Mouse (Mus musculus) olfactory bulb, adult 2 months (tissue): ENCODE measurements around the gene Slc13a3. TPM values are rescaled to one million over a fixed set of nuclear protein-coding genes. Genes with fewer than 3 reads are reported as not detected.
A peak's percentile ranks its signal among the peaks of the same experiment; 100 is the strongest.

Source experiments
- H3K27ac ChIP-seq: fragments of 200-500 bp; 2 replicates; pipeline ENCODE4 v1.5.1; 2012; ENCODE audit warnings: low read depth, low read length; ENCODE audit not compliant: insufficient read depth
- H3K4me1 ChIP-seq: fragments of 200-500 bp; 2 replicates; pipeline ENCODE4 v1.6.1; 2012; ENCODE audit warnings: low read length; ENCODE audit not compliant: control insufficient read depth, insufficient read depth
- H3K4me3 ChIP-seq: fragments of 200-500 bp; 2 replicates; pipeline ENCODE4 v1.5.1; 2012; ENCODE audit warnings: mild to moderate bottlenecking, low read depth, low read length, moderate library complexity; ENCODE audit not compliant: insufficient read depth
- CTCF ChIP-seq: fragments of 200-500 bp; IDR thresholded peaks from 2 replicates; pipeline ENCODE4 v1.5.1; 2012; ENCODE audit warnings: low read depth, mild to moderate bottlenecking, low read length, moderate library complexity; ENCODE audit not compliant: insufficient read depth
- POLR2A ChIP-seq: fragments of 200-500 bp; IDR thresholded peaks from 2 replicates; pipeline ENCODE4 v1.6.1; 2012; ENCODE audit warnings: mild to moderate bottlenecking, low read depth, low read length, moderate library complexity; ENCODE audit not compliant: insufficient read depth
- WGBS: fragments of 180-500 bp; shearing (Covaris S2); methylation state at CpG from one replicate; pipeline ENCODE4 v1.1.7; 2018; 5-methylcytosine and 5-hydroxymethylcytosine counted together
- polyA plus RNA-seq: library from polyadenylated mRNA; stranded (reverse); fragments of >200 nt; gene quantifications from 2 replicates; pipeline ENCODE4 v1.2.4, GENCODE M21; 2012; ENCODE audit warnings: low replicate concordance; ENCODE audit not compliant: missing spikeins, insufficient read depth, insufficient read length

Slc13a3 gene
- polyA plus RNA-seq, 1 experiment, result not detected

DNA sequence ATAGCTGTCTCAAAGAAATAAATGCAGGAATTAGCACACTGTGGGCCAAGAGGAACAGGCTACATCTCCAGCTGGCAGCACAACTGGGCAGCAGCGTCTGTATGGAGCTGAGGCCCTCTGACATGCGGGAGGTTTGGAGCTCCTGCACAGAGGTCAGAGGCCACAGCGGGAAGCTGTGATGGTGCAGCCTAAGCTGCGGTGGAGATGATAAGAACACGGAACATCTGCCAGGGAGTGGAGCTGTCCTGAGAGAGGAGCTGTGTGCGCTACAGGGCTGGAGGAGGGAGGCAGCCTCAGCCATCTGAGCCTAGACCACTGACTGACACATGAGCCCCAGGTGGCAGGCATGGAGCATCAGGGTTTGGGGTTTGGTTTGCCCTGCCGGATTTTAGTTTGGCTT, 44.3 kb downstream of the Slc13a3 start:
- Histone ChIP-seq H3K4me1 (no peaks in the 10 kb centered on the region), H3K4me3 (no peak overlapping the region), H3K27ac (no peak overlapping the region)
- TF ChIP-seq CTCF, result no peak
- no peak for TF ChIP-seq POLR2A
- WGBS, result 88% methylated on average over 7 of the region's 7 CpGs

DNA sequence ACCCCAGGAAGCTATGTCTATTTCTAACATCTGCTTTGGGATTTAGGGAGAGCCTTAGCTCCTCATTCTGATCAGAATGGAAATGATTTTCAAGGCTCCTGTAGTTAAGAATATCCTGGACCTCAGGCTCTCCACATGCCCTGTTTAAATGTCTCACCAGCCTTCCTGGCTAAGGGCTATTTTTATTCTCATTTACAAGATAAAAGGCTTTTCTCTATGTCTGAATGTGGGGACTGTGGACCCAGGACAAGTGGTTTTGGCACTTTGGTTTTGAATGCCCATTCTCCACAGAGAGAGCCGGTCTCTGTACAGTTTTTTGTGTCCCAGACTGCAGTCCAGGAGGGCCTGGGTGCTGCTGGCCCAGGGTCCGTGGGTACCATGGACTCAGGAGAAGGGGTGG, 52.8 kb downstream of the Slc13a3 start:
- H3K4me1 ChIP-seq, result peaks cover 25% of the 10 kb centered on the region
- TF ChIP-seq POLR2A (no peak), CTCF (no peak)
- H3K4me3 ChIP-seq, result no peak overlapping the region
- H3K27ac ChIP-seq, result peak overlapping the region; percentile 3
- 36% methylated on average over 2 of the region's 2 CpGs for WGBS

DNA sequence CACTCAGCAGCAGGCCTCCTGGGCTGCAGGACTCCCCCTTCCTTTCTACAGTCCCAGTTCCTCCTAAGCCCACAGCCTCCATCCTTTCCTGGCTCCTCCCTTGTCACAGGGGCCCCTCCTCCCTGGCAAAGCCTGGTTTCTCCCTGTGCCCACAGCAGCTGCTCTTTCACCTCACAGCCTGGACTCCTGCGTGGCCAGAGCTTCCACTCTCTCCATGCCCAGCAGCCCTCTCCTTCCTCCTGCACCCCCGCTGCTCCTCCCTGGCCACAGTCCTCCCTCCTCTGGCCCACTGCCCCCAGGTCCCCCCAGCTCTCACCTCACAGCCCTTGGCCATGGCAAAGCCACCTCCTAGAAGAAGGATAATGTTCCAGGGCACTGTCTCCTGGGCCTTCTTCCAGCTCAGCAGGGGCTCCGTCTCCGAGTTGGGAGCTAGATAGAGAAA, 53.3 kb downstream of the Slc13a3 start:
- Histone ChIP-seq H3K4me1 (peaks cover 27% of the 10 kb centered on the region), H3K27ac (peak overlapping the region; percentile 3), H3K4me3 (no peak overlapping the region)
- WGBS, result 39% methylated on average over 4 of the region's 4 CpGs
- TF ChIP-seq POLR2A (no peak), CTCF (no peak)

DNA sequence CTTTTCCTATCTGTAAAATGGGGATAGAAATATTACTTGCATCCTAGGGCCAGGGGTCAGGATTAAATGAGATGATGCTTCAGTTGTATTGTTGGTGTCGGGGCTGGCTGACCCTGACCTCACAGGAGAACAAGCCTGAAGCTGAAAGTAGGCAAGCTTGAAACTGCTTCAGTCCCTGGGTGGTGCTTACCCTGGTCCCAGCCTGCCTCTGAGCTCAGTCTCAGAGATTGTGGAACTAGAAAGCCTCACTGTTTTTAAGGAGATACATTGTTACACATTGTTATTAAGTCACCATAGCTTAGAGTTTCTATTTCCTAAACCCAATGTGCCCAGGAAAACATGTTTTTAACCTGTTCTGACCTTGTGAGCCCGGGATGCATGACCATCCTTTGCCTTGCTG, 54.5 kb downstream of the Slc13a3 start:
- TF ChIP-seq POLR2A, result no peak
- TF ChIP-seq CTCF, result no peak
- Histone ChIP-seq H3K4me3 (no peak overlapping the region), H3K4me1 (peaks cover 28% of the 10 kb centered on the region), H3K27ac (no peak overlapping the region)
- 92% methylated on average over 2 of the region's 2 CpGs for WGBS

DNA sequence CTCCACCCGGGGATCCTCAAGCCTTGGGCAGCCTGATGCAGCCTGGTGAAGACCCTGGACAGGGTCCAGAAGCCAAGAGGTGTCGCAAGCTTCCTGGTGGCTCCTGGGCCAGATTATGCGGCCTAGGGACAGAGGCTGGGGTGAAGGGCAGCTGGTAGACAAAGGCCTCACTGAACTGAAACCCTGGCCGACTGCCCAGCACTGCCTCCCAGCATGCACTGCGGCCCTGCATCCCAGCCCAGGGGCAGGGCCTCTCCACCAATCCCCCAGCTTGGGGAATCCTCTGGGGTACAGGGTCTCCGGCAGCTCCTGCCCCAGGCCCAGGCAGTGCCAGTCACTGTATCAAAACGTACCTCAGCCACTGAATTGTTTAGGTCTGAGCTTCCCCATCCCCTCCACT, 55.7 kb downstream of the Slc13a3 start:
- no peak for TF ChIP-seq POLR2A
- TF ChIP-seq CTCF, result no peak
- no peak overlapping the region for H3K4me3 ChIP-seq
- 45% methylated on average over 7 of the region's 7 CpGs for WGBS
- peak overlapping the region; percentile 50 for H3K27ac ChIP-seq
- peaks cover 28% of the 10 kb centered on the region for H3K4me1 ChIP-seq

DNA sequence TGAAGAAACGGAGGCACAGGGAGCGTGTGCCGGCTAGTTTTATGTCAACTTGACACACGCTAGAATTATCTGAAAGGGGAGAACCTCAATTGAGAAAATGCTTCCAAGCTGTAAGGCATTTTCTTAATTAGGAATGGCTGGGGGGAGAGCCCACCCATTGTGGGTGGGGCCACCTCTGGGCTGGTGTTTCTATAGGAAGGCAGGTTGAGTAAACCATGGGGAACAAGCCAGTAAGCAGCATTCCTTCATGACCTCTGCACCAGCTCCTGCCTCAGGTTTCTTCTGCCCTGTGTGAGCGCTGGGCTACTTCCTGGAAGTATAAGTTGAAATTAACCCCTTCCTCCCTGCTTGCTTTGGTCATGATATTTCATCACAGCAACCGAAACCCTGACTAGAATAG, 57.2 kb downstream of the Slc13a3 start:
- WGBS, result 77% methylated on average over 6 of the region's 6 CpGs

DNA sequence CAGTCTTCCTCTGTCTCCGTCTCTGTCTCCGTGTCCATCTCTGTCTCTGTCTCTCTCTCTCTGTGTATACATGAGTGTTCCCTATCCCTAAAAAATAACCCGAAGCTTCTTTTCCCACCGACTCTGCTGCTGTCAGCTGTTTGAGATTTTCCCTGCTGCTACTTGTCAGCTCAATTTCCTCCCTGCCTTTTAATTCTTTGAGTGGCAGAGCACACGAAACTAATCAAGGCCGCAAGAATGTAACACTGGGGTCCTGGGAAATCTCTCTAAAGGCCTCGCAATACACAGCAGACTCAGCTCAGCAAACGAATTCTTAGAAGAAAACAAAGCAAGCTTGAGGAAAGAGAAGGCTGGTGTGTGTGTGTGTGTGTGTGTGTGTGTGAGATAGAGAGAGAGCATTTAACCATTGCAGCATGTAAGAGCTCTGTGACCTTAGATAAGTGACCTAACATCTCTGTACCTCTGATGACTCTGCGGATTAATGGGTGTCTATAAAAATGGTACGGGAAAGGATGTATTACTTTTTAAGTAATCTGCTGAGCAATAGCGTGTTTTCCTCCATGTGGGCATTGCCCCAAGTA, 57.8 kb downstream of the Slc13a3 start:
- 0 out of 2 replicates have a peak overlapping the region, but pooled peaks have one; percentile 4 for H3K27ac ChIP-seq

More for the DNA sequence above, 57.2 kb downstream of the Slc13a3 start:
- H3K4me1 ChIP-seq, result peaks cover 31% of the 10 kb centered on the region
- H3K4me3 ChIP-seq, result no peak overlapping the region
- TF ChIP-seq CTCF, result no peak
- no peak for TF ChIP-seq POLR2A
- H3K27ac ChIP-seq, result no peak overlapping the region

DNA sequence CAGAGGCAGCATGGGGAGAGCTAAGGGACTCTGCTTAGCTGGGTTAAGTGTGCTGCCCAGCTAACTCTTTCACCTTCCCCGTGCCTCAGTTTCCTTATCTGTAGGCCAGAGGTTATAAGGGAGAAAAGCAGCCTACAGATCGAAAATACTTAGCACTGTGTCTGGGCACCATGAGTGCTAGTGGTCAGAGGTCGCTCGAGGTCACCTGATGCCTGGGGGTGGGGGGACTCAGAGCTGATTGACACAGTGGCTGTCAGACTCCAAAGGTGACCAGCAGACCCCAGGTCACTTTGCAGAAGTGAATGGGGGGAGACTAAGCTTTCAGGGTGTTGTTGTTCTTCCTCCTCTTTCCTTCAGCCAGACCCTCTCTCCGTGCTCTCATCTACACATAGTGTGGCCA, 58.7 kb downstream of the Slc13a3 start:
- H3K4me3 ChIP-seq, result no peak overlapping the region
- TF ChIP-seq POLR2A (no peak), CTCF (no peak)
- 70% methylated on average over 5 of the region's 5 CpGs for WGBS
- H3K4me1 ChIP-seq, result peaks cover 18% of the 10 kb centered on the region
- peak overlapping the region; percentile 48; the same call in 1 of the 2 replicates for H3K27ac ChIP-seq

More for the DNA sequence above, 57.8 kb downstream of the Slc13a3 start:
- H3K4me3 ChIP-seq, result no peak overlapping the region
- peaks cover 25% of the 10 kb centered on the region for H3K4me1 ChIP-seq
- WGBS, result 57% methylated on average over 11 of the region's 11 CpGs
- TF ChIP-seq POLR2A (no peak), CTCF (no peak)

DNA sequence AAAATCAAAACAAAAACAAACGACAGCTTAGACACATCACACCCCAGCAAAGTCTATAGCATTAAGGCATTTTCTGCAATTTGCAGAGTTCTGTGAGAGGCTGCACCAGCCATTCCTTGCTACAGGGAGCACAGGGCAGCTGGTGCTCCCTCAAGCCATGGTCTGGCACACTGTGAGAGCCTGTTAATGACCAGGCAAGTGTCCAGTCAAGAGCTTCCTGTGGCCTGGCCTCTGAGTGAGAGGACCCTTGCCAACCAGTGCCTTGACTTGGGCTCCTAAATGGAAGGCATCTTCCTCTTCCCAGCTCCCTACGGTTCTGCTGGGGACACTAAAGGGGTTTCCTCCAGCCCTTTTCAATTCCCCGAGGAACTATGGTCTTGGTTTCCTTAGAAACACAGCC, 59.1 kb downstream of the Slc13a3 start:
- Histone ChIP-seq H3K27ac (no peak overlapping the region), H3K4me1 (peaks cover 16% of the 10 kb centered on the region; the same call in 1 of the 2 replicates), H3K4me3 (no peak overlapping the region)
- TF ChIP-seq POLR2A (no peak), CTCF (no peak)
- 52% methylated on average over 3 of the region's 3 CpGs for WGBS

DNA sequence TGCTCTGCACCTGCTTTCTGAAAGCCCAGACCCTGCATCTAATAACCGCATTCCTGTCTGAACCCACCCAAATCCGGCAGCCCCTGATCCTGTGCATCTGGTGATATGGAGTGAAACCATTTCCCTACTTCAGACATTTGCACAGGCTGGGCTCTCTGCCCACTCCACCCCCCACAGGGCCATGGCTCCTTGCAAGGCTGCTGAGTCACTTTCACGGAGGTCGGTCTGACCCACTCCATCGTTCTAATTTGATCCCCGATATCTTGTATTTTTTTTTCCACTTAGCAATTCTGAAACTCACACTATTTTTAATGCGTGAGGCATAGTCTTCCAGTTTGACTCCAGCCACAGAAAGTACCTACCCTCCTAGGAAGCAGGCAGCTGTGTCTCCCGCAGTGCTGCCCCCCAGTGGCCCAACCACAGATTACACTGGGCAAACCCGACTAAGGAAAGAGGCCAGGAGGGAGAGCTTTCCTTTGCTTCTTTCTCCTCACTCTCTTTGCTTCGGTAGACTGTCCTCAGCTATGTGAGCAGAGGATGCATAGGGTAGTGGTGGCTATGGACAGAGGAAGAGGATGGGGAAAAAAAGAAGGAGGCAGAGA, 65.2 kb downstream of the Slc13a3 start:
- Histone ChIP-seq H3K4me3 (no peak overlapping the region), H3K27ac (peak overlapping the region; percentile 19; the same call in 1 of the 2 replicates), H3K4me1 (peaks cover 37% of the 10 kb centered on the region)
- 18% methylated on average over 10 of the region's 10 CpGs for WGBS
- peak; percentile 50; the same call in 1 of the 2 replicates for TF ChIP-seq CTCF
- no peak for TF ChIP-seq POLR2A
